Mouse (Mus musculus) spleen, adult 2 months (tissue): ENCODE results near the gene Clasp2.

Experiments used
- CTCF ChIP-seq: fragments of 200-500 bp; IDR thresholded peaks from 2 replicates; pipeline ENCODE4 v1.5.1; 2011; ENCODE audit warnings: mild to moderate bottlenecking, inconsistent platforms; ENCODE audit not compliant: insufficient read depth, insufficient read length, insufficient replicate concordance; ENCODE audit errors: extremely low read depth
- POLR2A ChIP-seq: fragments of 200-500 bp; IDR thresholded peaks from 2 replicates; pipeline ENCODE4 v1.6.1; 2011; ENCODE audit warnings: low read depth, low read length, inconsistent platforms

- TF ChIP-seq CTCF (no peak), POLR2A (no peak)
Observed at GRCm38 (mm10) chr9:113903136-113903535, 161.9 kb downstream of the Clasp2 start.
